Mouse (Mus musculus) gastrocnemius, postnatal 36 days (tissue): ENCODE data around the gene Scand1. TPM values are rescaled to one million over a fixed set of nuclear protein-coding genes. Genes with fewer than 3 reads are reported as not detected.

ENCODE experiments used
- microRNA-seq, 2 experiments: library from miRNA; unstranded; fragments of <30 nt; microRNA quantifications; one replicate each; pipeline ENCODE4 v1.2.0; 2021
- total RNA-seq, 2 experiments: library from RNA; stranded (reverse); gene quantifications; 2 replicates each; pipeline ENCODE4 v1.2.3; 2021

Scand1 gene
- total RNA-seq, 2 experiments from 2014 or later: 51.6 to 57.5 TPM

Small RNA genes lying within 50 kb of the gene (microRNA-seq; reads per million reads assigned to microRNA genes)
- gene Gm22759: 0 reads per million in 2 experiments

Other genes starting within 250 kb of the Scand1 start
- not detected for gene Spag4, start 247.5 kb downstream of the Scand1 start, total RNA-seq
- gene Cpne1, start 200.7 kb downstream of the Scand1 start, total RNA-seq: 1 to 10 TPM; 8.3 to 9.6 TPM
- 1 to 10 TPM; 3.6 to 6.6 TPM for gene Rbm12, start 200.7 kb downstream of the Scand1 start, total RNA-seq
- gene Gm28036, start 185.6 kb downstream of the Scand1 start, total RNA-seq: 1 to 10 TPM; 4.2 to 4.4 TPM
- gene Romo1, start 168.7 kb downstream of the Scand1 start, total RNA-seq: 100 to 1,000 TPM; 196 to 210 TPM
- 10 to 100 TPM; 70.8 to 77.4 TPM for gene Nfs1, start 168.5 kb downstream of the Scand1 start, total RNA-seq
- gene Rbm39, start 132.5 kb downstream of the Scand1 start, total RNA-seq: 100 to 1,000 TPM in 1 of 2 experiments, 10 to 100 TPM in 1; 88.5 to 107 TPM
- gene Phf20, start 116.2 kb downstream of the Scand1 start, total RNA-seq: 10 to 100 TPM; 22.4 to 22.8 TPM
- 1 to 10 TPM in 1 of 2 experiments, under 1 TPM in 1; 0.54 to 1.1 TPM for gene Cnbd2, start 405 bp downstream of the Scand1 start, total RNA-seq
- gene Epb41l1, start 108.2 kb upstream of the Scand1 start, total RNA-seq: 1 to 10 TPM; 4.3 to 4.9 TPM
- gene Aar2, start 234.9 kb upstream of the Scand1 start, total RNA-seq: 10 to 100 TPM; 18.6 to 19.1 TPM